Mouse (Mus musculus) forebrain, embryonic 11.5 days (tissue): ENCODE data around the gene Ap1g2. TPM values are rescaled to one million over a fixed set of nuclear protein-coding genes. Genes with fewer than 3 reads are reported as not detected.

Experiments
- ATAC-seq: fragments of 200-750 bp; cut with Nextera tagmentation; replicated peaks from 2 replicates; pipeline ENCODE4 v1.8.0; 2017; ENCODE audit warnings: moderate TSS enrichment; ENCODE audit not compliant: low FRiP score
- DNase-seq: peaks from one replicate; pipeline ENCODE4 v3.0.0-alpha.2; 2017; ENCODE audit warnings: low spot score
- H3K27ac ChIP-seq: fragments of 300-500 bp; sonication (generic); 2 replicates; pipeline ENCODE4 v1.5.1; 2014; ENCODE audit warnings: low read depth, low read length
- H3K27me3 ChIP-seq: fragments of 300-500 bp; sonication (generic); 2 replicates; pipeline ENCODE4 v1.6.1; 2014; ENCODE audit warnings: mild to moderate bottlenecking, low read length, mixed read lengths; ENCODE audit not compliant: control insufficient read depth, insufficient read depth
- H3K36me3 ChIP-seq: fragments of 300-500 bp; sonication (generic); 2 replicates; pipeline ENCODE4 v1.6.1; 2014; ENCODE audit warnings: mild to moderate bottlenecking, low read length, moderate library complexity, mixed read lengths; ENCODE audit not compliant: control insufficient read depth, insufficient read depth
- H3K4me1 ChIP-seq: fragments of 300-500 bp; sonication (generic); replicated peaks from 2 replicates; pipeline ENCODE4 v1.6.1; 2014; ENCODE audit warnings: low read length, mixed read lengths; ENCODE audit not compliant: control insufficient read depth, insufficient read depth
- H3K4me2 ChIP-seq: fragments of 300-500 bp; sonication (generic); 2 replicates; pipeline ENCODE4 v1.6.1; 2014; ENCODE audit warnings: low read depth, mild to moderate bottlenecking, low read length, moderate library complexity, mixed read lengths; ENCODE audit not compliant: severe bottlenecking
- H3K4me3 ChIP-seq: fragments of 300-500 bp; sonication (generic); 2 replicates; pipeline ENCODE4 v1.5.1; 2014; ENCODE audit warnings: low read depth, low read length
- H3K9ac ChIP-seq: fragments of 300-500 bp; sonication (generic); 2 replicates; pipeline ENCODE4 v1.6.1; 2014; ENCODE audit warnings: low read length
- H3K9me3 ChIP-seq: fragments of 300-500 bp; sonication (generic); 2 replicates; pipeline ENCODE4 v1.6.1; 2016; ENCODE audit warnings: low read length, mixed read lengths; ENCODE audit not compliant: control insufficient read depth
- WGBS: fragments of 180-500 bp; shearing (Covaris S2); extraction: QIAGEN DNeasy Blood & Tissue Kit; methylation state at CpG from one replicate; pipeline ENCODE4 v1.1.7; 2014; 5-methylcytosine and 5-hydroxymethylcytosine counted together
- polyA plus RNA-seq: library from polyadenylated mRNA; unstranded; fragments of >200 nt; fragmentation: Nextera tagmentation; extraction: Ambion mirVana; gene quantifications from 2 replicates; pipeline ENCODE4 v1.2.1, GENCODE M21; 2014

The Ap1g2 gene
- polyA plus RNA-seq, 1 experiment from 2014 or later = 13.9 TPM

DNA sequence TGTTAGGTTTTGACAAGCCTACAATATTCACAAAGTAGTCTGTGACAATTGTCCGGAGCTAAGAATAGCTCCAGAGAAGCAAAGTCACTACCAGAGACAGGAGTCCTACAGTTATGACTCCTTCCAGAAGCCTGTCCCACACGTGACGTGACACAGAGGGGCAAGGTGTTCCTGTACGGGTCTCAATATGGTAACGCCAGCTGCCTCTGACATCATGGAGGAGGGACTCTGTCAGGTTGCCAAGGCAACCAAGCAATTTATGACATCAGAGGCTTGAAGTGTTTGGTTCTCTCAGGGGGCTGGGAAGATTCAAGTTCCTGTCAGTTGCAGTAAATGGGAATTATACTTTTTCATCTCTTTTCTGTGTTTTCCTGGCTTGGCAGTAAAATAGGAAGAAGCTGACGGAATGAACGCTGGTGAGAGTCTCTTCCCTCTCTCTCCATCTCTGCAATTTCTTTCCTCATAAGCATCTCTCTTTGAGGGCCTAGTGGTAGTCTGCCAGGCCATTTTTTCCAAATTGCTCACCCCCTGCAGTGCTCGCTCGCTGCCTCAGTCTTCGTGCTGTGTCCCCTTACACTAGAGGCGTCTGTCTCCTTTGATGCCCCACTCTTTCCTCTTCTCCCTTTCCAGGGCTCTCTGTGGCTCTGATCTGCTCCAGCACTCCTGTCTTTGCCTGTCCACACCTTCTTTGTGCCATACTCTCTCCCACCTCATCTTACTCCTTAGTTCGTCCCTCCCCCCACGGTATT, 17.0 kb downstream of the Ap1g2 start:
- Histone ChIP-seq H3K27ac (no peak overlapping the region), H3K36me3 (no peaks in the 10 kb centered on the region), H3K4me1 (peaks cover 10% of the 10 kb centered on the region), H3K9ac (no peak overlapping the region), H3K9me3 (no peaks in the 10 kb centered on the region), H3K27me3 (no peaks in the 10 kb centered on the region), H3K4me3 (no peak overlapping the region), H3K4me2 (no peak overlapping the region)
- ATAC-seq = no peak
- WGBS = 67% methylated on average over 13 of the region's 13 CpGs
- no peak for DNase-seq

DNA sequence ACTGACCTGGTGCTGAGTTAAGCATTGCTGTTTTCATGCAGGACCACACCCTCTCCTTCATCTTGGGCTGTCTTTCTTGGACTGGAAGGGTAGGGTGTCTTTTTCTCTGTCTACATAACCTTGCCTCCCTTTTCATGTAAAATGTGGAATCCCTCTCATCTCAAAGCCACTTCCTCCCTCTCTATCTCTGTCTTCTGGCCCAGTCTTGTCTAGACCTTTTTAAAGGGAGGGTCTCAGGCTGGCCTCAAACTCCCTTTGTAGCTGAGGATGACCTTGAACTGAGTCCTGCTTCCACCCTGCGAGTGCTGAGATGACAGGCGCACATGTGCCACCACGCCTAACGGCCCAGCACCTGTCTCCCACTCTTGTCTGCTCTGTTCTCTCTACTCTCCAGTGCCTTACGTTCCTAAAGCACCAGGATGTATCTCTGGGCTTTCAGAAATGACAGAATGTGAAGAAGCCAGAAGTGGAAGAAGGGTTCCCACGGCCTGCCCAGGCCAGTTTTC, 20.3 kb downstream of the Ap1g2 start:
- Histone ChIP-seq H3K9ac (no peak overlapping the region), H3K36me3 (no peaks in the 10 kb centered on the region), H3K27me3 (no peaks in the 10 kb centered on the region), H3K4me2 (no peak overlapping the region), H3K27ac (no peak overlapping the region), H3K4me1 (peaks cover 10% of the 10 kb centered on the region), H3K9me3 (no peaks in the 10 kb centered on the region), H3K4me3 (no peak overlapping the region)
- no peak for DNase-seq
- 86% methylated on average over 6 of the region's 6 CpGs for WGBS
- no peak for ATAC-seq

DNA sequence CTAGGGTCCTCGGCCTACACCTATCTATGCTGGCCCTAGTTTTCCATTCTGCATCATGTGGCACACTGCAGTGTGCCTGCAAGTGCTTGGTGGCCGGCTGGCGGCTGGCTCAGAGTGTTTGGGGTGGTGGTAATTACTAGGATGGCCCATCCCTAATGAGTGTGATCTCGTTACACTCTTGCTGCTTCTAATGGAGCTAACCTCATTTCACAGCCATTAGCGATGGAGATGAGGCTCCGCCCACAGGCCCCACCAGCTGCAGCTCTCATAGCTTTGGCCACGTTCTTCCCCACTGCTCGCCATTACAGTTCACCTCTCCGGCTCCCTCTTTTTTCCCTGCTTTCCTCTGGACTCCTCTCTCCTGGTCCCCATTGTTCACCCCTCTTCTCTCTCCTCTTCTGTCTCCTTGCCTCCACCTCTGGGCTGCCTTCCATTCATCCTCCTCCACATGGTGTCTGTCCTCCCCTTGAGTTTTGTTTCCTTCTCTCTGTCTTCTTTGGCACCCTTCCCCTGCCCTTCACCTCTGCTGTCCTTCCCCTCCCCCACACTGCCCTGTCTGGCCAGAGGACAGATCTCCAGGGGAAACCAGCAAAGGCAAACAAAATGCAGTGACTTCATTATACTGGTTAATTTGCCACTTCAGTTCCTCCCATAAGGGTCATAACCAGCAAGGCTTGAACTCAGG, 20.9 kb downstream of the Ap1g2 start:
- Histone ChIP-seq H3K4me3 (no peak overlapping the region), H3K36me3 (no peaks in the 10 kb centered on the region), H3K9ac (no peak overlapping the region), H3K4me2 (no peak overlapping the region), H3K27me3 (no peaks in the 10 kb centered on the region), H3K9me3 (no peaks in the 10 kb centered on the region), H3K27ac (no peak overlapping the region), H3K4me1 (peaks cover 6% of the 10 kb centered on the region)
- 36% methylated on average over 9 of the region's 9 CpGs for WGBS
- DNase-seq = no peak
- ATAC-seq = peak; percentile 74

DNA sequence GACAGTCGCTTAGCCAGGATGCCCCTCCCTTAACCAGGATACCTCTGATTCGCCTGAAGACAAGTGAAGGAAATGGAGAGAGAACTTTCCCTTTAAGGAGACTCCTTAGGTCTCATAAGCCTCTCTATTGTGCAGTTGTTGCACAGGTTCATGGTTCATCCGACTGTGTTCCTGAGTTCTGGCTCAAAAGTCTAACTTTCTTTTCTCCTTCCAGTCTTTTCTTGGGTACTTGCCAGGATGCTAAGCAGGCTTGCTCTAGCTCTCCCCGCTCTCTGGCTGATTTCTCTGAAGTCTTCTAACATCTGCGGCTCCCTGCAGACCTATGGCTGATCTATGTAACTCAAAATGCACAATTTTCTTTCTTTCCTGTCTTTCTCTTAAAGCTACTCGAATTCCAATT, 22.9 kb downstream of the Ap1g2 start:
- H3K4me1 ChIP-seq = peaks cover 5% of the 10 kb centered on the region; the same call in 1 of the 2 replicates
- no peaks in the 10 kb centered on the region for H3K36me3 ChIP-seq
- no peak overlapping the region for H3K27ac ChIP-seq
- WGBS = 79% methylated on average over 6 of the region's 6 CpGs
- DNase-seq (no peak), ATAC-seq (no peak)
- H3K27me3 ChIP-seq = no peaks in the 10 kb centered on the region
- no peak overlapping the region for H3K9ac ChIP-seq
- H3K9me3 ChIP-seq = no peaks in the 10 kb centered on the region
- H3K4me3 ChIP-seq = no peak overlapping the region
- no peak overlapping the region for H3K4me2 ChIP-seq

DNA sequence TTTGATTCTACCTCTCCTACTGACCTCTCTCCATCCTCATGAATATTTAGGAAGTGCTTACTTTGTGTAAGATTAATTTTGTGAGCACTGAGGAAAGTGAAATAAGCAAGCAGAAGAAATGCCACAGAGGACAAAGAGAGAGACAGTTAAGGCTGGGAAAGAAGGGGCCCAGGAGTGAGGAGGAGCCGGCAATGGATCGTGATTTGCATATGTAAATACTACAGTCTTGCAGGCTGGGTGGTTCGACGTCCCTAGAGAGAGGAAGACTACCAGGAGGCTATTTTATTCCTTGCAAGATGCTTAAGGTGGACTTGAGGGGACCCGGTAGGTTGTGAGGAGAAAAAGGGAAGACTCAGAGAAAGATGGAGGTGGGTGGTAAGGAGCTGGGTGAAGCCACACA, 25.3 kb downstream of the Ap1g2 start:
- no peak for ATAC-seq
- H3K36me3 ChIP-seq = no peaks in the 10 kb centered on the region
- 56% methylated on average over 5 of the region's 5 CpGs for WGBS
- H3K4me2 ChIP-seq = no peak overlapping the region
- H3K9ac ChIP-seq = no peak overlapping the region
- no peaks in the 10 kb centered on the region; the same call in 1 of the 2 replicates for H3K27me3 ChIP-seq
- H3K4me3 ChIP-seq = no peak overlapping the region
- no peak for DNase-seq
- peaks cover 15% of the 10 kb centered on the region; the same call in 1 of the 2 replicates for H3K4me1 ChIP-seq
- no peaks in the 10 kb centered on the region for H3K9me3 ChIP-seq
- H3K27ac ChIP-seq = no peak overlapping the region

DNA sequence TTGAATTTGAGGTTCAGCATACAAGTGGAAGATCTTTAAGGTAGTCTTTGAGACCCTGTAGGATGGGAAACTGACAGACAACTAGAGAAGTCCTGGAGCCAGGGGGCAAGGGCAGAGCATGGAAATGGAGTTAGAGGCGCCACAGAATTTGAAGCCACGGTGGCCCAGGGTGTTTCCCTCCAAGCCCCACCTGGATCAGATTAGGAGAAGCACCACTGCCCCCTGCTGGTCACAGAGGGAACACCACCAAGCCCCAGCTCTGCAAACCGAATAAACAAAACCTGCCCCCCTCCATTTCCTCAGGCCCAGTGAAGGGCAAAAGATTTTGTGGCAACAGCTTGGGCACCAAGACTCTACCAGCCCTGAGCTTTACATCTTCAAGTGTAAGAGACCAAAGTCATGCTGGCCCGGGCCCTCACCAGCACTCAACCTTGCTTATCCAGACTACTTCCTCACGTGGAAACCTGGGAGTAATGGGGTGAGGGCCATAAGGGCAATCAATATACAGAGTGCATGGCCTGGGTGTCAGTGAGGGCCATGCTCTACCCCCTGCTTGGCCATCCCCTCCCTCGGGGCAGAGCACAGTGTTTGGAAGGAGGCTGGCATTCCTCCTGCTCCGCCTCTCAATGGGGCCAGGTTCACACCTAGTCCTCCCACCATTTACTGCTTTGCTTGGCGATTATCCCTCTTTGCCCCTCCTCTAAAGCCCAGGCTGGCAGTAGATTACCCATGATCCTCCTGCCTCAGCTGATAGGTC, 27.0 kb downstream of the Ap1g2 start:
- DNase-seq (peak; percentile 93), ATAC-seq (peak; percentile 60)
- Histone ChIP-seq H3K4me3 (no peak overlapping the region), H3K4me2 (no peak overlapping the region), H3K9me3 (no peaks in the 10 kb centered on the region), H3K36me3 (no peaks in the 10 kb centered on the region), H3K27me3 (no peaks in the 10 kb centered on the region; the same call in 1 of the 2 replicates), H3K9ac (no peak overlapping the region), H3K4me1 (peaks cover 15% of the 10 kb centered on the region; the same call in 1 of the 2 replicates), H3K27ac (no peak overlapping the region)
- WGBS = 24% methylated on average over 8 of the region's 8 CpGs

DNA sequence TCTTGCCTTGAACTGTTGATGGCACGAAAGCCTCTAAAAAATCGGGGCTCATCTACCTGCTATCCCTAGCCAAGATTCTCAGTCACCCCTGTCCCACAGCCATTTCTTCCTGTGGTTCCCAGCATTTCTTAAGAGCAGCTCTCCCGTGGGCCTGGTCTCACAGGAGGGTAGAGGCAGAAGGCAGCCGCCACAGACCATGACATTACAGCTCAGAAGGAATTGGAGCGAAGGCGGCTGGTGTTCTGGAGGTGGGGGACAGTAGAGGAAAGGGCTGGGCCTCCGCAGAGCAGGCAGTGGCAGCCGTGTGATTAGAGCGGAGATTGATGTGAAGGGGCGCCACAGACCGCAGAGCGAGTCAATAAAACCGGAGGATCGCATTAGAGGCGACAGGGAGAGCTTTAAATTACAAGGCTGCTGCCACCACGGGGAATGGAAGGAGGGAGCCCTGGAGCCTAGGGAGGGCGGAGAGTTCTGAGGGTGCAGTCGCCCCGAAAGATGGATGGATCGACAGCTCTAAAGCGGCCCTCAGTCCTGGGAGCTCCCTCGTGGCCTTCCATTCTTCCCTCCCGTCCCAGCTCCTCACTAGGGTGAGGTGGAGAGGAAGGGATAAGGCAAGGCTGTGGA, 27.9 kb downstream of the Ap1g2 start:
- 4% methylated on average over 23 of the region's 23 CpGs for WGBS
- H3K4me2 ChIP-seq = no peak overlapping the region; the same call in 1 of the 2 replicates
- ATAC-seq (peak; percentile 59), DNase-seq (no peak)
- no peaks in the 10 kb centered on the region for H3K36me3 ChIP-seq
- no peaks in the 10 kb centered on the region for H3K9me3 ChIP-seq
- H3K27me3 ChIP-seq = no peaks in the 10 kb centered on the region; the same call in 1 of the 2 replicates
- H3K4me3 ChIP-seq = no peak overlapping the region
- H3K9ac ChIP-seq = no peak overlapping the region
- peaks cover 15% of the 10 kb centered on the region; the same call in 1 of the 2 replicates for H3K4me1 ChIP-seq
- H3K27ac ChIP-seq = no peak overlapping the region
